Mouse (Mus musculus): Measurements from ENCODE around the gene Tepp.

The Tepp gene

DNA sequence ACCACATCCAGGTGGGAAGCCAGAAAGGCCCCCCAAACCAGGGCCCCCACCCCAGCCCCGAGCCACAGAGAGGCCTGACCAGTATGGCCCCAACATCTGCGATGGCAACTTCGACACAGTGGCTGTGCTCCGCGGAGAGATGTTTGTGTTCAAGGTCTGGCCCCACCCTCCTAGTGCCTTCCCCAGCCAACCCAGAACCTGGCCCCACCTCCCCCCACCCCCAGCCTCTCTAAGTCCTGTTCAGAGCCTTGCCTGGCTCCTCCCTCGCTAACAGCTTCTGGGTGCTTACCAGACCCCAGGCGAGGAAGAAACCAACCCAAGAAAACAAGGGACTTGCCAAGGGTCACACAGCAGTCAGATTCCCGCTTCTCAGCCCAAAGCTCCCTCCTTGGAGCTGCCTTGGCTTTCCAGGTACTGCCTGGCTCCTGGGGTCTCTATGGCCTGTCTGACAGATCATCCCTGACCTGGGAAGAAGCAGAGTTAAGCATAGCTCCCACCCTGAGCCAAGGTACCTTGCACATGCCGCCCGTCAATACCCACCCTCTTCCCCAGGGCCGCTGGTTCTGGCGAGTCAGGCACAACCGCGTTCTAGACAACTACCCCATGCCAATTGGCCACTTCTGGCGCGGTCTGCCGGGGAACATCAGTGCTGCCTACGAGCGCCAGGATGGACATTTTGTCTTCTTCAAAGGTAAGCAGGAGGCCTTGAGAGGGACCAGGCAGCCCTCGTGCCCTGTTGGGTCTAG is 59.4 kb downstream of the Tepp start:
- DNase-seq (ENCODE audit: low spot score): no peak

DNA sequence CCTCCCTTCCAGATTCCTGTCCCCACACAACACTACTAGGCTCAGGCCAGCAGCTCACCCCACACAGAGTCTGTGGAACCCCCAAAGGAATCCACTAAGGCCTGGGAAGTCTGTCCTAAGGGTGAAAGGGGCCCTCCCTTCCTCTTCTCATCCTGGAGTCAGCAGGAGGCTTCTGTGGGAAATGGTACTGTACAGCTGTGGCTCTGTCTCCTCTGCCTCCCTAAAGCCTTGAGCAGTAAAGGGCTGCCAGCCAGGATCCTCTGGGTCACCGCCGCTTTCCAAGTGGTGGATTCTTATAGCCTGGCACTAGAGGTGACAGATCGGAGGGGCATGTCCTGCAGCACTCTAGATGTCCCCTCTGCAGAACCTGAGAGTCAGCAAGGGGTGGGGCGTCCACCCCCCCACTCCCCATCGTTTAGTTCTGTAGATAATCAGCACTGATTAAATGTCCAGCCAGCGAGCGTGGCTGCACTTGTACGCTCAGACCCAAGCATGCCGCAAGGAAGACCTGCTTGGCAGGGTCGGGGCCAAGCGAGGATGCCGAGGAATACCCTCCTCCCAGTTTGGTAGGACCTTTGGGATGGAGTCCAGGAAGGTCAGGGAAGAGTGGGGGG is 63.1 kb downstream of the Tepp start:
- no peak for DNase-seq (ENCODE audit: low spot score)

DNA sequence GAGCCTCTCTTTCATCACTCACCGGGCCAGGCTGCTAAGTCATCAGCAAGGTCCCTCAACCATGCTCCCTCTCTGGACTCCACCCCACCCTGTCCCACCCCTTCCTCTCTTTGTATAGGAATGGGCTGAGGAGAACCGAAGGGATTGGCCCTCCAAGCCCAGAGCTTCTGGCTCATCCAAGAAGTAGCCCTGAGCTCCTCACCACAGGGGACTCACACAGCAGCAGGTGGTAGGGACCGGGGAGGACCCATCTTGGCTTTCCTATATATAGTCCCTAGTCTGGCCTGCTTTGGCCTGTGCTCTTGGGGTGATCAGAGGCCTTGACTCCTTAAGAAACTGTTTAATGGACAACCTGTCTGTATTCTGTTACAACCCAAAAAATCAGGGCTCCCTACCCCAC is 64.1 kb downstream of the Tepp start:
- DNase-seq (ENCODE audit: low spot score): no peak

DNA sequence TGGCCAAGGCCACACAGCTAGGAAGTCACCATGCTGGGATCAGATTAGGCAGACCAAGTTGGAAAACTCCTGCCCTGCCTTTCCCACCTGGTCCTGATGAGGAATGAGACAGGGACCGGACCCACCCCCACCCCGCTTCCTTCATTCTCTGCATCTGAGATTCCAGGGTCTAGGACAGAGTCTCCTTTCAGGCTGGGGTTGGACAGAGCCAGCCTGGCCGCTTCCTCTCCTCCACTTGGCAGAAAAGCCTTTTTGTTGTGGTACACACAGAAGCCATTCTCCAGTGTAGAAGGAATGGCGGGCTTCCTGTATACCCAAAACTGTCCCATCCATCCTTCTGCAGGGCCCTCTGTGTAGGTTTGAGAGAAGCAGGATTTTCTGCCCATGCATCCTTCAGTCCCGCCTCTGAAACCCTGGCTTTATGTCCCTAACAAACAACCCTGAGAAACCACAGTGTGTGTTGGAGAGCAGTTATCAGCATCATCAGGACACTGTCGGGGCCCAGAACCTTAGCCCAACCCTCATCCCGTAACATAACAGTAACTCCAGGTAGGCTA is 65.1 kb downstream of the Tepp start:
- no peak for DNase-seq (ENCODE audit: low spot score)
